Mouse (Mus musculus) bone marrow macrophage, adult 2 months (primary cell): ENCODE measurements around the gene Polr2a. TPM values are rescaled to one million over a fixed set of nuclear protein-coding genes. Genes with fewer than 3 reads are reported as not detected.
A peak's percentile ranks its signal among the peaks of the same experiment; 100 is the strongest.

Experiments used
- H3K27ac ChIP-seq: 2 replicates; pipeline ENCODE4 v1.5.1; 2012; ENCODE audit warnings: low read depth, low read length; ENCODE audit not compliant: insufficient read depth
- H3K4me1 ChIP-seq: 2 replicates; pipeline ENCODE4 v1.6.1; 2012; ENCODE audit warnings: low read length; ENCODE audit not compliant: control insufficient read depth, insufficient read depth
- H3K4me3 ChIP-seq: 2 replicates; pipeline ENCODE4 v1.5.1; 2012; ENCODE audit warnings: mild to moderate bottlenecking, low read length, moderate library complexity; ENCODE audit not compliant: insufficient read depth
- CTCF ChIP-seq: IDR thresholded peaks from 2 replicates; pipeline ENCODE4 v1.5.1; 2012; ENCODE audit warnings: low read depth, mild to moderate bottlenecking, low read length, moderate library complexity
- POLR2A ChIP-seq: IDR thresholded peaks from 2 replicates; pipeline ENCODE4 v1.6.1; 2012; ENCODE audit warnings: mild to moderate bottlenecking, low read depth, low read length, borderline replicate concordance
- polyA plus RNA-seq: library from polyadenylated mRNA; stranded (reverse); fragments of >200 nt; gene quantifications from 2 replicates; pipeline ENCODE4 v1.2.4, GENCODE M21; 2012; ENCODE audit not compliant: missing spikeins, insufficient read depth, insufficient read length

The Polr2a gene
- 46.5 and 69.7 TPM in 2 replicates for polyA plus RNA-seq

DNA sequence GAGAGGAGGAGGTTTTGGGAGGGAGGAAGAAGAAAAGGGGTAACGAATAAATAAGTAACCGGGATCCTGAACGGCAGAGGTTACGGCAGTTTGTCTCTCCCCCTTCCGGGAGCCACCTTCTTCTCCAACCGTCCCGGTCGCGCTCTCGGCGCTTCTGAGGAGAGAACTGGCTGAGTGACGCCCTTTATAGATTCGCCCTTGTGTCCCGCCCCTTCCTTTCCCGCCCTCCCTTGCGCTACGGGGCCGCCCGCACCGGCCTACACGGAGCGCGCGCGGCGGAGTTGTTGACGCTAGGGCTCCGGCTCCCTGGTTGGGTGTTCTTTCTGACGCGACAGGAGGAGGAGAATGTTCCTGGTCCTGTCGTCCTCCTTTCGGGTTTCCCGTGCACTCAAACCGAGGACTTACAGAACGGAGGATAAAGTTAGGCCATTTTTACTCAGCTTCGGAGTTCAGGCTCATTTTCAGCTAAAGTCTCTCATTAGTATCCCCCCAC is at the start of gene Polr2a:
Gene Polr2a, minus strand, starts transcription at position 160 of the 493 bp plus-strand sequence.
- peak; percentile 100 for TF ChIP-seq POLR2A
- TF ChIP-seq CTCF, result no peak
- Histone ChIP-seq H3K27ac (peak within 1 kb of the TSS; percentile 97), H3K4me1 (peaks cover 28% of the 10 kb centered on the region), H3K4me3 (peak within 1 kb of the TSS; percentile 83)

DNA sequence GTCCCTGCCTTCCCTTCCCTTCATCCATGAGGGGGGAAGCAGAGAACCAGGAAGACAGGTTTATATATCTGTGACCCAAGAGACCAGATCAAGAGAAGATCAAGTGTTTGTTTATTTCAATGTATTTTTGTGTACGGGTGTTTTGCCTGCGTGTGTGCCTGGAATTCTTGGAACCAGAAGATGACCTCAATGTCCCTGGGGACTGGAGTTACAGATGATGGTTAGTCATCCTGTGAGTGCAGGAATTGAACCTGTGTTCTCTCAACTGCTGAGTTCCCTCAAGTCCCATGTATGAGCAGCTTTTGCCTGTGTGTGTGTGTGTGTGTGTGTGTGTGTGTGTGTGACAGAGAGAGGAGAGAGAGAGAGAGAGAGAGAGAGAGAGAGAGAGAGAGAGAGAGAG is 49.2 kb upstream of the Polr2a start:
- Histone ChIP-seq H3K4me1 (peaks cover 3% of the 10 kb centered on the region; the same call in 1 of the 2 replicates), H3K27ac (no peak overlapping the region), H3K4me3 (no peak overlapping the region)
- TF ChIP-seq POLR2A (no peak), CTCF (no peak)

DNA sequence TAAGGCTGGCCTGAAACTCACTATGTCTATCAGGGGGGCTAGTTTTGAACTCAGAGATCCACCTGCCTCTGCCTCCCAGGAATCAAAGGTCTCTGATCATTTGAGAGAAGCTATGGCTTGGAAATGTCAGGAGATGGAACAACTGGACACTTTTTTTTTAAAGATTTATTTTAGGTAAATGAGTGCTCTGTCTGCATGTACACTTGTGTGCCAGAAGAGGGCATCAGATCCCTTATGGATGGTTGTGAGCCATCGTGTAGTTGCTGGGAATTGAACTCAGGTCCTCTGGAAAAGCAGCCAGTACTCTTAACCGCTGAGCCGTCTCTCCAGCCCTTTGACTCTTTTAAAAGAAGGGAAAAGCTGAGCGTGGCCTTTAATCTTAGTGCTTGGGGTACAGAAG is 47.9 kb upstream of the Polr2a start:
- H3K4me3 ChIP-seq, result no peak overlapping the region
- no peak overlapping the region for H3K27ac ChIP-seq
- peaks cover 3% of the 10 kb centered on the region; the same call in 1 of the 2 replicates for H3K4me1 ChIP-seq
- TF ChIP-seq POLR2A (no peak), CTCF (no peak)

DNA sequence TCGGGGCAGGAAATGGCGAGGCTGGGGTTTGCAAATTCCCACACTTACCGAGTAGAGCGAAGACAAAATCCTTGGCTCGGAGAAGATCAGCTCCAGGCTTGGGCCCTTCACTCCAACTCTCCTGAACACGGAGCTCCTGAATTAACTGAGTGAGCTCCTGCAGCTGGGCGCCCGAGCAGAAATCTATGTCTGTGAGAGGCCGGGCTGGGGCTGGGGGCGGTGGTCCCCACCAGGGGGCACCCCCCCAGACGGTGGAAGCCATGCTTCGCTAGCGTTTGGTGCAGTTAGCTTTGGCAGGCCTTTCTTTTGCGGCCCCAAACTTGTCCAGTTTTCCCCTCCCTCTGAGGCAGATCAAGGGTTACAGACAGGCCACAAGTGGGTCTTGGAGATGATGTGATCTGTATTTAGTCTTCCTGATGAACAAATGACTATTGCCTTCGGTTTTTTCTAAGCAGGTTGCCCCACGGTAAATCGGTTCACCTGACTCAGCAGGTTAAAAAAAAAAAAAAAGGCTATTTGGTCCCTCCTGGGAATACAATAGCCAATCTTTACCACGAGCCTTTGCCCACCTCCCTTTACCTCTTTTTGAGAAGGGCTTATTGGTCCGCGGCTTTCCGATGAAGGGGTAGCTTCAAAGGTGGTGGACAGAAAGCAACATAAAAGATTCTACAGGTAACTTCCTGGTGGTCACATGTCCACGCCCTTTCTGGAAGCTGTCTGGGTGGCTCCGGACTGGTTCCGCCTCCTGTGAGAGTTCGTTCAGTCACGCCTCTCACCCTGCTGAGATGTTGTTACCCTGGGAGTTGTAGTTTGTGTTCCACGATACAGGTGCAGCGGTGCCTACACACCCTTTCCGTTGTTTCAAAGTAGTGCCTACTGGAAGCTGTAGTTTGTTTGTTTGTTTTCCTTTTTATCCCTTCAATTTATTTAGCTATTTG is 46.8 kb upstream of the Polr2a start, which contains the start of gene Tmem102:
Gene Tmem102, minus strand, starts transcription at position 653 of the 938 bp plus-strand sequence.
- Histone ChIP-seq H3K4me1 (peaks cover 3% of the 10 kb centered on the region; the same call in 1 of the 2 replicates), H3K4me3 (no peak within 1 kb of the TSS), H3K27ac (no peak within 1 kb of the TSS)
- TF ChIP-seq POLR2A, result no peak
- TF ChIP-seq CTCF, result no peak

DNA sequence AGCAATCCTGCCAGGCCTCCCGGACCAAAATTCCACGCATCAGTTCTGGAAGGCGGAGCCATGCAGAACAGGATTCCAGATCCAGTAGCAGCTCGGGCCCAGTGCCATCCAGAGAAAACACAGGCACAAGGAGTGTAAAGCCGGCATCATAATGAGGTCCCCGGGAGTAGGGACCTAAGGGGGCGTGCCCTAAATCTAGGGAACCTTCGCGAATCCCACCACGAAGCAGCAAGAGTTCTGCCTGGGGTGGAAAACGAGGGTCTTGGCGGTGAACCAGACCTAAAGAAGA is 46.2 kb upstream of the Polr2a start:
- Histone ChIP-seq H3K27ac (no peak overlapping the region), H3K4me1 (peaks cover 3% of the 10 kb centered on the region; the same call in 1 of the 2 replicates), H3K4me3 (no peak overlapping the region)
- TF ChIP-seq CTCF, result no peak

DNA sequence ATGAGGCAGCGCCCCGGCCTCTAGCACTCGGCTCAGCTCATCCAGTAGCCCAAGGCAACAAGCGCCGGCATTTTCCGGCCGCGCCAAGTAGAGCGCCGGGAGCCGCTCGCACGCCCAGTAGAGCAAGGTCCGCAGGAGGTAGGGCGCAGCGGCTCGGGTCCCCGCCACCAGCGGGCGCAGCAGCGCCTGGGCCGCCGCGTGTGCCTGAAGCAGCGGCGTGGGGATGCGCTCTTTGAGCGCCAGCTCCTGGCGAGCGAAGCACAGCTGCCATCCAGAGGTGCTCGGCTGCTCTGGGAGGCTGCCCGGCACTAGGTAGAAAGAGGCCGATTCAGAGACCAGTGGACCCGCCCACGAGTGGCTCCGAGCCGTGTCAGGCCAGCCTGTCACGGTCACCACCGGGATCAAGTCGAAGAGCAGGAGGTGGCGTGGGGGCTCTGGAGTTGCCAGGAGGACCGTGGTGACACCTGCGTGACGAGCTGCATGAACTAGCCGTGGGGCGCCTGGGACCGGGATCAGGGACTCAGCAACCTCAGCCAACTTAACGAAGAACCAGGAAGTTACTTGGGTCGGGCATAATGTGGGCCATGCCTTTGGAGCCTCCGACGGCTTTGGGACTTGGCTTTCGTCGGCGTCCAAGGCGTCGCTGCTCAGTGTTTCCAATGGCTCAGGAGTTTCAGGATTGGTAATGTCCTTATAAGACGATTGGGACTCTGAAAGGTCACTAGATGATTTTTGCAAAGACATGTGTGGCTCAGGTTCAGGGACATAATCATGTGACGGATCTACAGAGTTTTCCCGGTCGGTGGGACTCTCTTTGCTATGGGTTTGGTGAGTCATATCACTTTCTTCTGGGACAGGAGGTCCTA is 45.6 kb upstream of the Polr2a start:
- peak overlapping the region; percentile 49 for H3K27ac ChIP-seq
- H3K4me1 ChIP-seq, result peaks cover 6% of the 10 kb centered on the region
- peak overlapping the region; percentile 75 for H3K4me3 ChIP-seq
- TF ChIP-seq CTCF (peak; percentile 13; the same call in 1 of the 2 replicates), POLR2A (no peak)

DNA sequence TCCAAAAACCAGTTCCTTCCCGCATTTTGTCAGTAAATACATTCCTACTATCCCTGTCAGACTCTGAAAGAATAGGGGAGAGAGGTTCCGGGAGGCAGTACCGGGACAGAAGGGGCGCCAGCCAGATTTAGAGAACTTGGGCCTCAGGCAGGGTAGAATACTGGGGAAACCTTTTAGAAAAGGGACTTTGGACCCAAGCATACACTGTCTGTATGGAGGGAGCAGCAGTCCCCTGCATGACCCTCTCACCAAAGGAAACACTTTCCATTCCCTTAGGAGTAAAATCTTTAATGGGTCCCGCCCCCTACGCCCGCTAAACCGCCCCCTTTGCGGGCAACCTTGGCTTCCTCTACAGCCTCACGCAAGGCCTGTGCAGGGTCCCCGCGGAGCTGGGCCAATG is 44.9 kb upstream of the Polr2a start:
- Histone ChIP-seq H3K4me1 (peaks cover 13% of the 10 kb centered on the region), H3K27ac (peak overlapping the region; percentile 49), H3K4me3 (peak overlapping the region; percentile 75)
- TF ChIP-seq CTCF (no peak), POLR2A (no peak)

DNA sequence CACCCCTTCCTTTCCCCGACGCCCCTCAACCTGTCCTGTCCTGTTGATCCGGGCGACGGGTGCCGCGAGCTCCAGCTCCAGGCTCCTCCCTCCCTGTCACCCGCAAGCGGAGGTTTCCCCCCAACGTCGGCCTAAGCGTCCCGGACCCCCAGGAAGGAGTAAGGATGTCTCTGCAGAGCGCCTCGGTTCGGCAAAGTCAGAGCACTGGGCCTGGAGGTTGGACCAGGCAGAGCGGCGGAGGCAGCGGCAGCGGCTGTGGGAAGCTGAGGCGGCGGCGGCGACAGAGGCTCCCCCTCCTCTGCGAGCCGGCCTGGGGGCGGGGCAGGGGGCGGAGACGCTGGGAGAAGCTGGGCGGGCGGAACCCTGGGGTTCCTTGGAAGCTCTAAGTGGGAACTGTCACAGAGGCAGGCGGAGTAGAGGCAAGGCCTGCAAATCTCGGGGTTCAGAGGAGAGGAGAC is 44.2 kb upstream of the Polr2a start:
- H3K4me1 ChIP-seq, result peaks cover 19% of the 10 kb centered on the region
- peak overlapping the region; percentile 75 for H3K4me3 ChIP-seq
- H3K27ac ChIP-seq, result peak overlapping the region; percentile 60
- TF ChIP-seq CTCF (no peak), POLR2A (no peak)

DNA sequence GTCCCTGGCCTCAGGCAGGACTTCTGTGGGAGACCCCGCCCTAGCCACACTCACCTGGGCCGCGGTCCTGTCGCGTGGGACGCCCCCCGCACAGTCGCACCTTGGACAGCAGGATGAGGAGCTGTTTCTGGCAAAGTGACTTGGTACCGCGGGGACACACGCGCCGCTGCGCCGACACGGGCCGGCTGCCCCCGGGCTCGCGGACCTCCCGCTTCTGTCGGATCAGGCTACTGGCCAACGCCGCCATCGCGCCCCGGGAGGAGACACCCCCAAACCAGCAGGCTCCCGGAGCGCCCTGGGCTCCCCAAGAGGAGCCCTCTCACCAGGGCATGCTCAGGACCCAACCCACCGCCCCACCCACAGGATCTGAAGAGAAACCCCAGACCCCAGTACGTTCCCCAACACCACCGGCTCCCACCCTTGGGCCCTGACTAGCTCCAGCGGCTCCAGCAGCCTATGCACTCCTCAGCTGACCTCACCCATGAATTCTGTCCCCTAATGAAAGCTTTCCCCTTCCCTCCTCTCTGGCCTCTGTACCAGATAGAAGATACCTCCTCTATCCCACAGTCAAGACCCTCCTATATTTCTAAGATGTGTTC is 43.0 kb upstream of the Polr2a start, which contains the start of gene Fgf11:
Gene Fgf11, minus strand, starts transcription at position 479 of the 599 bp plus-strand sequence.
- Histone ChIP-seq H3K27ac (peak within 1 kb of the TSS; percentile 94), H3K4me3 (peak within 1 kb of the TSS; percentile 75), H3K4me1 (peaks cover 24% of the 10 kb centered on the region)
- TF ChIP-seq POLR2A, result no peak
- TF ChIP-seq CTCF, result no peak
